Mouse (Mus musculus) mouse trophoblast stem cell (cell line): ENCODE data around the gene Nbas.

Source experiments
- in situ Hi-C, 2 experiments: fragments of 300-500 bp; cut with MseI, MboI; formaldehyde crosslinking; loops; 2 replicates in 1 of 2; 3 replicates in 1 of 2; pipeline ENCODE4 v1.15.1; 2025

Nbas gene

GRCm38 (mm10) chr12:13615661-13616060, 346.7 kb downstream of the Nbas start:
- in situ Hi-C loops = no loop called here

- in situ Hi-C loops = no loop called here
Observed at GRCm38 (mm10) chr12:13622150-13622822, 353.4 kb downstream of the Nbas start.

- in situ Hi-C loops = no loop called here
Observed at GRCm38 (mm10) chr12:13626803-13627706, 358.1 kb downstream of the Nbas start.
